Mouse (Mus musculus): ENCODE results near the gene Cdk12. TPM values are rescaled to one million over a fixed set of nuclear protein-coding genes. Genes with fewer than 3 reads are reported as not detected.

The Cdk12 gene
- polyA plus RNA-seq, 1 experiment: 29.6 TPM

GRCm38 (mm10) chr11:98320806-98321676, 118.2 kb downstream of the Cdk12 start:
- Histone ChIP-seq H3K4me3 (ENCODE audit: insufficient read depth, low read length) (no peak overlapping the region), H3K27ac (ENCODE audit: insufficient read depth, low read depth, low read length) (no peak overlapping the region), H3K4me1 (ENCODE audit: control insufficient read depth, insufficient read depth, low read length) (no peaks in the 10 kb centered on the region)
- no peak for TF ChIP-seq POLR2A (IDR thresholded peaks at IDR 0.05; ENCODE audit: borderline replicate concordance, low read depth, low read length)
- TF ChIP-seq CTCF (IDR thresholded peaks at IDR 0.05; ENCODE audit: low read depth, low read length): no peak

GRCm38 (mm10) chr11:98321677-98322003, 118.8 kb downstream of the Cdk12 start:
- Histone ChIP-seq H3K4me3 (ENCODE audit: insufficient read depth, low read length) (no peak overlapping the region), H3K4me1 (ENCODE audit: control insufficient read depth, insufficient read depth, low read length) (no peaks in the 10 kb centered on the region), H3K27ac (ENCODE audit: insufficient read depth, low read depth, low read length) (no peak overlapping the region)
- TF ChIP-seq CTCF (IDR thresholded peaks at IDR 0.05; ENCODE audit: low read depth, low read length) (no peak), POLR2A (IDR thresholded peaks at IDR 0.05; ENCODE audit: borderline replicate concordance, low read depth, low read length) (no peak)

- H3K4me3 ChIP-seq (ENCODE audit: insufficient read depth, low read length): no peak overlapping the region
- H3K4me1 ChIP-seq (ENCODE audit: control insufficient read depth, insufficient read depth, low read length): no peaks in the 10 kb centered on the region
- TF ChIP-seq CTCF (IDR thresholded peaks at IDR 0.05; ENCODE audit: low read depth, low read length): no peak
- no peak overlapping the region for H3K27ac ChIP-seq (ENCODE audit: insufficient read depth, low read depth, low read length)
Measured at GRCm38 (mm10) chr11:98322159-98322558, 119.3 kb downstream of the Cdk12 start.

- Histone ChIP-seq H3K4me3 (ENCODE audit: insufficient read depth, low read length) (no peak overlapping the region), H3K27ac (ENCODE audit: insufficient read depth, low read depth, low read length) (no peak overlapping the region), H3K4me1 (ENCODE audit: control insufficient read depth, insufficient read depth, low read length) (no peaks in the 10 kb centered on the region)
- TF ChIP-seq POLR2A (IDR thresholded peaks at IDR 0.05; ENCODE audit: borderline replicate concordance, low read depth, low read length): no peak
- no peak for TF ChIP-seq CTCF (IDR thresholded peaks at IDR 0.05; ENCODE audit: low read depth, low read length)
Measured at GRCm38 (mm10) chr11:98323136-98323866, 120.4 kb downstream of the Cdk12 start.

- TF ChIP-seq POLR2A (IDR thresholded peaks at IDR 0.05; ENCODE audit: borderline replicate concordance, low read depth, low read length): no peak
- TF ChIP-seq CTCF (IDR thresholded peaks at IDR 0.05; ENCODE audit: low read depth, low read length): no peak
- H3K4me3 ChIP-seq (ENCODE audit: insufficient read depth, low read length): no peak overlapping the region
- no peaks in the 10 kb centered on the region for H3K4me1 ChIP-seq (ENCODE audit: control insufficient read depth, insufficient read depth, low read length)
- no peak overlapping the region for H3K27ac ChIP-seq (ENCODE audit: insufficient read depth, low read depth, low read length)
Measured at GRCm38 (mm10) chr11:98323933-98324332, 121.1 kb downstream of the Cdk12 start.

GRCm38 (mm10) chr11:98325191-98325820, 122.4 kb downstream of the Cdk12 start:
- no peak overlapping the region for H3K4me3 ChIP-seq (ENCODE audit: insufficient read depth, low read length)
- H3K27ac ChIP-seq (ENCODE audit: insufficient read depth, low read depth, low read length): no peak overlapping the region
- TF ChIP-seq POLR2A (IDR thresholded peaks at IDR 0.05; ENCODE audit: borderline replicate concordance, low read depth, low read length) (no peak), CTCF (IDR thresholded peaks at IDR 0.05; ENCODE audit: low read depth, low read length) (no peak)
- H3K4me1 ChIP-seq (ENCODE audit: control insufficient read depth, insufficient read depth, low read length): no peaks in the 10 kb centered on the region

- H3K4me1 ChIP-seq (ENCODE audit: control insufficient read depth, insufficient read depth, low read length): no peaks in the 10 kb centered on the region
- no peak for TF ChIP-seq POLR2A (IDR thresholded peaks at IDR 0.05; ENCODE audit: borderline replicate concordance, low read depth, low read length)
- TF ChIP-seq CTCF (IDR thresholded peaks at IDR 0.05; ENCODE audit: low read depth, low read length): no peak
- no peak overlapping the region for H3K27ac ChIP-seq (ENCODE audit: insufficient read depth, low read depth, low read length)
- H3K4me3 ChIP-seq (ENCODE audit: insufficient read depth, low read length): no peak overlapping the region
Measured at GRCm38 (mm10) chr11:98325821-98326218, 123.0 kb downstream of the Cdk12 start.

GRCm38 (mm10) chr11:98326741-98327135, 123.9 kb downstream of the Cdk12 start:
- no peak for TF ChIP-seq CTCF (IDR thresholded peaks at IDR 0.05; ENCODE audit: low read depth, low read length)
- TF ChIP-seq POLR2A (IDR thresholded peaks at IDR 0.05; ENCODE audit: borderline replicate concordance, low read depth, low read length): no peak
- no peak overlapping the region for H3K4me3 ChIP-seq (ENCODE audit: insufficient read depth, low read length)
- H3K27ac ChIP-seq (ENCODE audit: insufficient read depth, low read depth, low read length): no peak overlapping the region
- no peaks in the 10 kb centered on the region for H3K4me1 ChIP-seq (ENCODE audit: control insufficient read depth, insufficient read depth, low read length)

GRCm38 (mm10) chr11:98327136-98328030, 124.5 kb downstream of the Cdk12 start:
- Histone ChIP-seq H3K27ac (ENCODE audit: insufficient read depth, low read depth, low read length) (no peak overlapping the region), H3K4me3 (ENCODE audit: insufficient read depth, low read length) (peak overlapping the region; percentile 8), H3K4me1 (ENCODE audit: control insufficient read depth, insufficient read depth, low read length) (no peaks in the 10 kb centered on the region)
- no peak for TF ChIP-seq CTCF (IDR thresholded peaks at IDR 0.05; ENCODE audit: low read depth, low read length)

Data from bone marrow macrophage, adult 2 months (primary cell).